Mouse (Mus musculus): ENCODE results near the gene Gm43191.
"Not testable (repeated sequence)": the region's sequence is repeated elsewhere in the genome, so short reads cannot be mapped to it uniquely, and the experiment has no call there.

The Gm43191 gene

GRCm38 (mm10) chr3:116661870-116662414, 19.1 kb downstream of the Gm43191 start:
- no peak for DNase-seq (ENCODE audit: low read depth, low spot score)

- DNase-seq (ENCODE audit: low read depth, low spot score): no peak
These were observed 19.7 kb downstream of the Gm43191 start for GRCm38 (mm10) chr3:116661288-116661869.

- DNase-seq (ENCODE audit: low read depth, low spot score): no peak
These were observed 21.1 kb downstream of the Gm43191 start for GRCm38 (mm10) chr3:116659856-116660430.

- DNase-seq (ENCODE audit: low read depth, low spot score): no peak
These were observed 22.0 kb downstream of the Gm43191 start for GRCm38 (mm10) chr3:116658928-116659565.

GRCm38 (mm10) chr3:116656184-116656965, 24.7 kb downstream of the Gm43191 start:
- no peak for DNase-seq (ENCODE audit: low read depth, low spot score)

- not testable (repeated sequence) for DNase-seq (ENCODE audit: low read depth, low spot score)
These were observed 27.0 kb downstream of the Gm43191 start for GRCm38 (mm10) chr3:116654051-116654450.

- no peak for DNase-seq (ENCODE audit: low read depth, low spot score)
These were observed 27.6 kb downstream of the Gm43191 start for GRCm38 (mm10) chr3:116653278-116653945.

GRCm38 (mm10) chr3:116652033-116652446, 29.0 kb downstream of the Gm43191 start:
- DNase-seq (ENCODE audit: low read depth, low spot score): no peak

- no peak for DNase-seq (ENCODE audit: low read depth, low spot score)
These were observed 30.4 kb downstream of the Gm43191 start for GRCm38 (mm10) chr3:116650698-116651097.

- DNase-seq (ENCODE audit: low read depth, low spot score): no peak
These were observed 32.3 kb downstream of the Gm43191 start for GRCm38 (mm10) chr3:116648805-116649204.

- no peak for DNase-seq (ENCODE audit: low read depth, low spot score)
These were observed 34.7 kb downstream of the Gm43191 start for GRCm38 (mm10) chr3:116646387-116646786.

GRCm38 (mm10) chr3:116642373-116642772, 38.7 kb downstream of the Gm43191 start:
- DNase-seq (ENCODE audit: low read depth, low spot score): no peak

GRCm38 (mm10) chr3:116641811-116642371, 39.2 kb downstream of the Gm43191 start:
- no peak for DNase-seq (ENCODE audit: low read depth, low spot score)

GRCm38 (mm10) chr3:116640024-116640423, 41.0 kb downstream of the Gm43191 start:
- DNase-seq (ENCODE audit: low read depth, low spot score): no peak

- no peak for DNase-seq (ENCODE audit: low read depth, low spot score)
These were observed 42.5 kb downstream of the Gm43191 start for GRCm38 (mm10) chr3:116638572-116638971.

- DNase-seq (ENCODE audit: low read depth, low spot score): no peak
These were observed 43.2 kb downstream of the Gm43191 start for GRCm38 (mm10) chr3:116637693-116638476.

GRCm38 (mm10) chr3:116635799-116636198, 45.3 kb downstream of the Gm43191 start:
- no peak for DNase-seq (ENCODE audit: low read depth, low spot score)

- no peak for DNase-seq (ENCODE audit: low read depth, low spot score)
These were observed 46.2 kb downstream of the Gm43191 start for GRCm38 (mm10) chr3:116634853-116635252.

- no peak for DNase-seq (ENCODE audit: low read depth, low spot score)
These were observed 47.0 kb downstream of the Gm43191 start for GRCm38 (mm10) chr3:116634091-116634490.

- DNase-seq (ENCODE audit: low read depth, low spot score): no peak
These were observed 48.1 kb downstream of the Gm43191 start for GRCm38 (mm10) chr3:116632971-116633370.
